Mouse (Mus musculus) subcutaneous adipose tissue, adult 2 months (tissue): ENCODE data around the gene Vsig10. TPM values are rescaled to one million over a fixed set of nuclear protein-coding genes. Genes with fewer than 3 reads are reported as not detected.

Source experiments
- polyA plus RNA-seq: library from polyadenylated mRNA; depleted of rRNA; stranded (reverse); fragments of >200 nt; gene quantifications from 2 replicates; pipeline ENCODE4 v1.2.3, GENCODE M21; 2012; ENCODE audit warnings: low replicate concordance; rRNA removed

The Vsig10 gene
- polyA plus RNA-seq = 13.6 and 28.4 TPM in 2 replicates

GRCm38 (mm10) chr5:117318741-117319629, at the start of gene Vsig10:
Gene Vsig10 (plus strand): TSS chr5:117319083.

GRCm38 (mm10) chr5:117286831-117287822, 31.8 kb upstream of the Vsig10 start, which contains the start of gene Pebp1:
Gene Pebp1 (minus strand): TSS chr5:117287625.

GRCm38 (mm10) chr5:117357129-117357477, 38.2 kb downstream of the Vsig10 start, which contains the start of gene Wsb2:
Gene Wsb2 (plus strand): TSS chr5:117357304.

GRCm38 (mm10) chr5:117388877-117389276, 70.0 kb downstream of the Vsig10 start, which contains the start of gene Rfc5:
Gene Rfc5 (minus strand): TSS chr5:117389047.

Other genes with a start within 250 kb of the Vsig10 start
- 54.7 and 82.4 TPM in 2 replicates for gene Suds3, start 203.0 kb upstream of the Vsig10 start, polyA plus RNA-seq
- gene Taok3, start 199.0 kb upstream of the Vsig10 start, polyA plus RNA-seq = 9.1 and 16.7 TPM in 2 replicates
- gene Pebp1, start 31.5 kb upstream of the Vsig10 start, polyA plus RNA-seq = 391 and 489 TPM in 2 replicates
- 158 and 193 TPM in 2 replicates for gene Wsb2, start 38.2 kb downstream of the Vsig10 start, polyA plus RNA-seq
- 7.9 and 20.7 TPM in 2 replicates for gene Rfc5, start 70.0 kb downstream of the Vsig10 start, polyA plus RNA-seq
- 0.10 TPM in 1 of 2 replicates, not detected in the other for gene Ksr2, start 94.9 kb downstream of the Vsig10 start, polyA plus RNA-seq